ENCODE assay signal across 7 mouse cellular contexts in the genomic region with DNA sequence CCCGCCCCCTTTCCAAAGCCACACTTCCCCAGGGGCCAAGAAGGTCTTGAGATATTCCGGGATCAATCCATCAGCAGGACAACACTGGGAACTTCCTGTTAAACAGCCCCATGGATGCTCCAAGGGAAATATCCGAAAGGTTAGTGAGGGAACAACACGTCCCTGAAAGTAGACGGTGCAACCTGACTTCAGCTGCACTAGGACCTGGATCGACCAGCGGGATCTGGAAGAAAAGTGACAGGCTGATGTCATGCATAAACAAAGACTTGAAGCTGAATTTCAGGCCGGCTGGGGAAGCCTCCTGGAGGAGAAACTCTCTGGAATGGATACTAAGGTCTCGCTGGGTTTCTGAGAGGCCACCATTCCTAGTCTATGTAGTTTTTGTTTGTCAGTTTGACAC. TPM values are rescaled to one million over a fixed set of nuclear protein-coding genes. Genes with fewer than 3 reads are reported as not detected.
DNase-seq lines count a peak whose midpoint lies in the region; ATAC-seq and TF ChIP-seq lines count a peak whose summit lies in the region.

No protein-coding gene starts in this region.

- peak overlapping the region; percentile 74 for H3K4me2 ChIP-seq in neural tube, embryonic 15.5 days

- H3K9ac ChIP-seq in neural tube, embryonic 15.5 days (replicated peaks) = peak overlapping the region; percentile 73

- H3K4me3 ChIP-seq in G1E (ENCODE audit: low read depth, low read length) = peak overlapping the region; percentile 87
- peak overlapping the region; percentile 69 for H3K4me3 ChIP-seq in embryonic facial prominence, embryonic 10.5 days
- peak overlapping the region; percentile 74 for H3K4me3 ChIP-seq in limb, embryonic 10.5 days
- H3K4me3 ChIP-seq in neural tube, embryonic 15.5 days (replicated peaks) = peak overlapping the region; percentile 70

- 2% methylated on average over 9 of the region's 9 CpGs for WGBS in embryonic facial prominence, embryonic 10.5 days
- 4% methylated on average over 9 of the region's 9 CpGs for WGBS in limb, embryonic 10.5 days
- 2% methylated on average over 9 of the region's 9 CpGs for WGBS in neural tube, embryonic 15.5 days

- no peak for ATAC-seq in G1E (ENCODE audit: extremely low read depth, insufficient number of reproducible peaks, low FRiP score, poor library complexity, severe bottlenecking)
- peak; percentile 18 for ATAC-seq in neural tube, embryonic 15.5 days (ENCODE audit: low FRiP score)

- peaks cover 49% of the 10 kb centered on the region for H3K4me1 ChIP-seq in G1E (ENCODE audit: insufficient read depth, low read depth, low read length)
- peaks cover 35% of the 10 kb centered on the region for H3K4me1 ChIP-seq in embryonic facial prominence, embryonic 10.5 days
- H3K4me1 ChIP-seq in limb, embryonic 10.5 days = peaks cover 21% of the 10 kb centered on the region
- peaks cover 31% of the 10 kb centered on the region for H3K4me1 ChIP-seq in neural tube, embryonic 15.5 days

- H3K9me3 ChIP-seq in G1E (replicated peaks) = peaks cover 5% of the 10 kb centered on the region; the same call in 1 of the 2 replicates
- H3K9me3 ChIP-seq in embryonic facial prominence, embryonic 10.5 days = peaks cover 8% of the 10 kb centered on the region; the same call in 1 of the 2 replicates
- H3K9me3 ChIP-seq in limb, embryonic 10.5 days (replicated peaks) = no peaks in the 10 kb centered on the region
- H3K9me3 ChIP-seq in neural tube, embryonic 15.5 days (replicated peaks) = no peaks in the 10 kb centered on the region

- peaks cover 8% of the 10 kb centered on the region; the same call in 1 of the 2 replicates for H3K27me3 ChIP-seq in G1E (ENCODE audit: insufficient read depth, low read length)
- peaks cover 40% of the 10 kb centered on the region for H3K27me3 ChIP-seq in embryonic facial prominence, embryonic 10.5 days (replicated peaks; ENCODE audit: low read depth, poor library complexity, severe bottlenecking)
- H3K27me3 ChIP-seq in limb, embryonic 10.5 days (ENCODE audit: low read depth, poor library complexity, severe bottlenecking) = peaks cover 37% of the 10 kb centered on the region
- H3K27me3 ChIP-seq in neural tube, embryonic 15.5 days (replicated peaks) = no peaks in the 10 kb centered on the region

- DNase-seq in kidney, postnatal 4 days = peak; percentile 35 to 65
- no peak for DNase-seq in kidney, adult 8-10 months
- DNase-seq in G1E (ENCODE audit: low spot score) = no peak
- no peak for DNase-seq in embryonic facial prominence, embryonic 10.5 days (ENCODE audit: low spot score)
- DNase-seq in limb, embryonic 10.5 days (ENCODE audit: low spot score) = no peak
- no peak for DNase-seq in gastrocnemius, postnatal 14 days

- peak overlapping the region; percentile 83 for H3K27ac ChIP-seq in embryonic facial prominence, embryonic 10.5 days (replicated peaks)
- peak overlapping the region; percentile 85; the same call in 1 of the 2 replicates for H3K27ac ChIP-seq in limb, embryonic 10.5 days
- peak overlapping the region; percentile 96 for H3K27ac ChIP-seq in neural tube, embryonic 15.5 days (replicated peaks)

- intact Hi-C loops in gastrocnemius, postnatal 14 days (cut with DNase I; ENCODE audit: low total_unique reads) = no loop called here

- no peak for TF ChIP-seq CTCF in G1E (IDR thresholded peaks at IDR 0.05; ENCODE audit: low read depth, low read length)

- peaks cover 10% of the 10 kb centered on the region for H3K36me3 ChIP-seq in G1E (replicated peaks)
- H3K36me3 ChIP-seq in embryonic facial prominence, embryonic 10.5 days (replicated peaks) = no peaks in the 10 kb centered on the region
- H3K36me3 ChIP-seq in limb, embryonic 10.5 days = no peaks in the 10 kb centered on the region
- H3K36me3 ChIP-seq in neural tube, embryonic 15.5 days = no peaks in the 10 kb centered on the region

RNA-seq across cellular contexts. Expression of gene Nup210, which starts 0.5 kb away (rescaled TPM):
- total RNA-seq in G1E (2014; fragmentation: Nextera tagmentation) (97.7 and 114 TPM in 2 replicates), G1E (2017) (29.7 and 34.6 TPM in 2 replicates)
- polyA plus RNA-seq in G1E (2012) = 44.3 and 90.0 TPM in 2 replicates
- polyA plus RNA-seq in embryonic facial prominence, embryonic 10.5 days (2016; fragmentation: Nextera tagmentation; extraction: Ambion mirVana) = 15.8 and 17.3 TPM in 2 replicates
- 7.2 and 10.7 TPM in 2 replicates for polyA plus RNA-seq in limb, embryonic 10.5 days (2016; fragmentation: Nextera tagmentation; extraction: Ambion mirVana)
- 15.4 and 18.4 TPM in 2 replicates for polyA plus RNA-seq in neural tube, embryonic 15.5 days (2015; fragmentation: Nextera tagmentation; extraction: Ambion mirVana)
- total RNA-seq in gastrocnemius, postnatal 14 days (2021) = 10 to 100 TPM; 16.9 to 18.1 TPM

RNA-seq across cellular contexts. Expression of gene Hdac11, which starts 39.3 kb away (rescaled TPM):
- total RNA-seq in G1E (2014; fragmentation: Nextera tagmentation) (1.4 and 2.9 TPM in 2 replicates), G1E (2017) (0.52 and 1.4 TPM in 2 replicates)
- 0.54 and 0.74 TPM in 2 replicates for polyA plus RNA-seq in G1E (2012)
- polyA plus RNA-seq in embryonic facial prominence, embryonic 10.5 days (2016; fragmentation: Nextera tagmentation; extraction: Ambion mirVana) = 8.6 and 9.8 TPM in 2 replicates
- 10.0 and 12.8 TPM in 2 replicates for polyA plus RNA-seq in limb, embryonic 10.5 days (2016; fragmentation: Nextera tagmentation; extraction: Ambion mirVana)
- 41.7 and 51.5 TPM in 2 replicates for polyA plus RNA-seq in neural tube, embryonic 15.5 days (2015; fragmentation: Nextera tagmentation; extraction: Ambion mirVana)
- total RNA-seq in gastrocnemius, postnatal 14 days (2021) = 1 to 10 TPM; 6.4 to 6.9 TPM

Comparison
In these comparisons a context has a peak if more than half of its experiments do, and no peak if none do; other contexts are left out.
1. DNase-seq: peak in kidney, postnatal 4 days (2 of 2); none in kidney, adult 8-10 months (0 of 2), G1E (single experiment), embryonic facial prominence, embryonic 10.5 days (single experiment), limb, embryonic 10.5 days (single experiment) and gastrocnemius, postnatal 14 days (single experiment).
2. Peak in every context shown above with its lines, with median percentiles within 50 percentile points of each other: H3K4me3 ChIP-seq and H3K27ac ChIP-seq.